In genomic region chr19:61110184-61110583, GRCm38 (mm10) we compare ENCODE assay signal across 11 mouse cellular contexts. TPM values are rescaled to one million over a fixed set of nuclear protein-coding genes. Genes with fewer than 3 reads are reported as not detected.
A peak's percentile ranks its signal among the peaks of the same experiment; 100 is the strongest.
DNase-seq lines count a peak whose midpoint lies in the region; ATAC-seq and TF ChIP-seq lines count a peak whose summit lies in the region.
"Had no signal": no experiment of that assay in that cellular context is flagged by ENCODE, and none has a peak within 500 bp of the region (broad histone marks: within the 10 kb centered on the region; RNA-seq: fewer than 3 reads in every experiment).

No protein-coding gene starts in this region.

- no peak for DNase-seq in left cerebral cortex, adult 2 months (ENCODE audit: extremely low spot score in 1 of 2, low spot score in 2 of 2)
- no peak for DNase-seq in left cerebral cortex, postnatal 4 days
- peak; percentile 21 for DNase-seq in CH12.LX (ENCODE audit: extremely low read depth)
- peak; percentile 36 for DNase-seq in NIH3T3 (ENCODE audit: low read depth)
- DNase-seq in mesoderm, embryonic 11.5 days (ENCODE audit: low read depth, low spot score), result peak; percentile 6
- DNase-seq: kidney, adult 2 months had no signal

- peak; percentile 36 for TF ChIP-seq CTCF in left cerebral cortex, adult 2 months (IDR thresholded peaks at IDR 0.05)
- TF ChIP-seq CTCF in CH12.LX (conservative IDR thresholded peaks at IDR 0.05 in 1 of 2, IDR thresholded peaks at IDR 0.05 in 1 of 2; ENCODE audit: low read depth in 2 of 2, low read length in 2 of 2), result peak; percentile 27 to 53

- TF ChIP-seq RAD21 in CH12.LX (IDR thresholded peaks at IDR 0.05; ENCODE audit: low read depth, low read length), result peak; percentile 16

- peaks cover 0 to 4% of the 10 kb centered on the region in 2 experiments for H3K36me3 ChIP-seq in CH12.LX (replicated peaks in 1 of 2; ENCODE audit: control insufficient read depth in 1 of 2, insufficient read depth in 1 of 2, low read length in 1 of 2)
- H3K36me3 ChIP-seq: neural tube, embryonic 12.5 days had no signal

- H3K9me3 ChIP-seq in CH12.LX (replicated peaks; ENCODE audit: low read length), result peaks cover 5% of the 10 kb centered on the region

- intact Hi-C loops in left cerebral cortex, adult 2 months (cut with DNase I), result no loop called here
- intact Hi-C loops in left cerebral cortex, postnatal 4 days (cut with DNase I), result no loop called here

- ATAC-seq in megakaryocyte, adult 5-6 weeks (ENCODE audit: poor library complexity, severe bottlenecking), result no peak
- no peak for ATAC-seq in cerebellum, adult (ENCODE audit: insufficient number of reproducible peaks, low FRiP score, low TSS enrichment)
- ATAC-seq: activated CD4-positive, CD25-positive, alpha-beta regulatory T cell, adult 4 months had no signal

- H3K27ac ChIP-seq in left cerebral cortex, adult 2 months, result no peak overlapping the region
- no peak overlapping the region for H3K27ac ChIP-seq in CH12.LX (ENCODE audit: insufficient read depth, low read depth)
- H3K27ac ChIP-seq: neural tube, embryonic 12.5 days had no signal

- H3K4me1 ChIP-seq in CH12.LX (ENCODE audit: control insufficient read depth in 1 of 2, insufficient read depth in 2 of 2), result peaks cover 0 to 4% of the 10 kb centered on the region in 2 experiments; a peak in 1 of 4 replicates
- H3K4me1 ChIP-seq: megakaryocyte, embryonic 14.5 days; neural tube, embryonic 12.5 days had no signal

- no peak for TF ChIP-seq EP300 in CH12.LX (IDR thresholded peaks at IDR 0.05; ENCODE audit: low read length)

- H3K9ac ChIP-seq in CH12.LX (ENCODE audit: insufficient read depth, low read depth), result no peak overlapping the region
- H3K9ac ChIP-seq: neural tube, embryonic 12.5 days had no signal

- in situ Hi-C loops in CH12.LX (cut with MboI; ENCODE audit: low pct_ligation_motif_present, low pct_unique_long_range_greater_than_20kb, low sequenced_read_pairs), result no loop called here

- H3K79me2 ChIP-seq in CH12.LX (replicated peaks; ENCODE audit: control insufficient read depth, extremely low read depth, insufficient read depth, poor library complexity, severe bottlenecking), result no peaks in the 10 kb centered on the region

- dilution Hi-C loops in CH12.LX (cut with MboI; ENCODE audit: extremely low pct_ligation_motif_present, extremely low pct_unique_long_range_greater_than_20kb, low sequenced_read_pairs), result no loop called here

- no peak overlapping the region for H3K4me2 ChIP-seq in CH12.LX (ENCODE audit: insufficient read depth, low read depth, poor library complexity, severe bottlenecking)
- H3K4me2 ChIP-seq: neural tube, embryonic 12.5 days had no signal

- no peaks in the 10 kb centered on the region for H3K27me3 ChIP-seq in CH12.LX (replicated peaks)
- H3K27me3 ChIP-seq: megakaryocyte, embryonic 14.5 days; neural tube, embryonic 12.5 days had no signal

- no peak for TF ChIP-seq POLR2A in CH12.LX (IDR thresholded peaks at IDR 0.05; ENCODE audit: low read depth, low read length)

- no peak overlapping the region for H3K4me3 ChIP-seq in left cerebral cortex, adult 2 months
- no peak overlapping the region for H3K4me3 ChIP-seq in CH12.LX (replicated peaks in 1 of 3; ENCODE audit: low read depth in 2 of 3, low read length in 2 of 3, poor library complexity in 1 of 3)
- H3K4me3 ChIP-seq: megakaryocyte, embryonic 14.5 days; neural tube, embryonic 12.5 days had no signal

TF ChIP-seq in CH12.LX, 34 proteins besides CTCF, POLR2A, EP300 and RAD21:
- TF ChIP-seq RCOR1 (conservative IDR thresholded peaks at IDR 0.05; ENCODE audit: low read depth, low read length), result no peak

RNA-seq across cellular contexts. Expression of gene Zfp950, which starts 30.5 kb away (rescaled TPM):
- 10 to 100 TPM; 36.5 to 42.5 TPM for total RNA-seq in left cerebral cortex, adult 2 months (2021)
- 10 to 100 TPM; 33.1 to 44.8 TPM for total RNA-seq in left cerebral cortex, postnatal 4 days (2021)
- 6.1 and 6.7 TPM in 2 replicates for total RNA-seq in CH12.LX (2012; rRNA removed)
- 10.8 and 13.1 TPM in 2 replicates for total RNA-seq in CH12.LX (2014; rRNA removed)
- polyA plus RNA-seq in CH12.LX (2012; ENCODE audit: insufficient read length, low read depth), result 9.4 and 11.1 TPM in 2 replicates
- total RNA-seq in megakaryocyte, adult 5-6 weeks (2015), result 34.3 and 39.3 TPM in 2 replicates
- total RNA-seq in megakaryocyte, adult 5-6 weeks (2017), result 29.4 and 35.9 TPM in 2 replicates

Comparison
In these comparisons a context has a peak if more than half of its experiments do, and no peak if none do; other contexts are left out.
1. DNase-seq: peak in CH12.LX (single experiment), NIH3T3 (single experiment) and mesoderm, embryonic 11.5 days (single experiment); none in left cerebral cortex, adult 2 months (0 of 2) and left cerebral cortex, postnatal 4 days (single experiment).